Comparison of ENCODE assay signal across 13 mouse cellular contexts in genomic region chr3:37634648-37635047, GRCm38 (mm10). TPM values are rescaled to one million over a fixed set of nuclear protein-coding genes. Genes with fewer than 3 reads are reported as not detected.
DNase-seq lines count a peak whose midpoint lies in the region; ATAC-seq and TF ChIP-seq lines count a peak whose summit lies in the region.
"Had no signal": no experiment of that assay in that cellular context is flagged by ENCODE, and none has a peak within 500 bp of the region (broad histone marks: within the 10 kb centered on the region; RNA-seq: fewer than 3 reads in every experiment).

No protein-coding gene starts in this region.

- H3K9ac ChIP-seq in forebrain, embryonic 14.5 days (ENCODE audit: low read length) = no peak overlapping the region
- no peak overlapping the region for H3K9ac ChIP-seq in forebrain, embryonic 13.5 days
- no peak overlapping the region for H3K9ac ChIP-seq in liver, embryonic 14.5 days (replicated peaks)
- H3K9ac ChIP-seq in liver, embryonic 11.5 days (ENCODE audit: low read depth, low read length) = no peak overlapping the region
- H3K9ac ChIP-seq: neural tube, embryonic 13.5 days had no signal

- ATAC-seq in forebrain, embryonic 14.5 days = no peak
- ATAC-seq in forebrain, embryonic 13.5 days = no peak
- no peak for ATAC-seq in liver, embryonic 14.5 days (ENCODE audit: insufficient read depth)
- no peak for ATAC-seq in liver, embryonic 11.5 days (replicated peaks; ENCODE audit: low FRiP score)

- WGBS in forebrain, embryonic 14.5 days = 41% methylated on average over 4 of the region's 4 CpGs
- WGBS in forebrain, embryonic 13.5 days = 38% methylated on average over 4 of the region's 4 CpGs
- WGBS in liver, embryonic 14.5 days (ENCODE audit: insufficient replicate concordance) = 14% methylated on average over 4 of the region's 4 CpGs
- WGBS in liver, embryonic 11.5 days = 26% methylated on average over 4 of the region's 4 CpGs

- no peaks in the 10 kb centered on the region for H3K4me1 ChIP-seq in forebrain, embryonic 14.5 days (ENCODE audit: control insufficient read depth, insufficient read depth, low read length)
- H3K4me1 ChIP-seq in forebrain, embryonic 13.5 days = no peaks in the 10 kb centered on the region
- H3K4me1 ChIP-seq in liver, embryonic 14.5 days (replicated peaks; ENCODE audit: control insufficient read depth in 2 of 2, insufficient read depth in 2 of 2, low read length in 1 of 2) = no peaks in the 10 kb centered on the region
- H3K4me1 ChIP-seq in liver, embryonic 11.5 days (replicated peaks; ENCODE audit: control insufficient read depth, insufficient read depth, low read length) = no peaks in the 10 kb centered on the region; the same call in 1 of the 2 replicates
- no peaks in the 10 kb centered on the region for H3K4me1 ChIP-seq in E14TG2a.4 (replicated peaks; ENCODE audit: low read depth, low read length)

- no peaks in the 10 kb centered on the region for H3K27me3 ChIP-seq in forebrain, embryonic 14.5 days (replicated peaks; ENCODE audit: control insufficient read depth, insufficient read depth, low read length)
- no peaks in the 10 kb centered on the region for H3K27me3 ChIP-seq in forebrain, embryonic 13.5 days
- no peaks in the 10 kb centered on the region for H3K27me3 ChIP-seq in liver, embryonic 14.5 days (ENCODE audit: control insufficient read depth, insufficient read depth, low read length)
- no peaks in the 10 kb centered on the region for H3K27me3 ChIP-seq in liver, embryonic 11.5 days (replicated peaks; ENCODE audit: control insufficient read depth, insufficient read depth, low read length)
- peaks cover 9% of the 10 kb centered on the region; the same call in 1 of the 2 replicates for H3K27me3 ChIP-seq in E14TG2a.4 (ENCODE audit: insufficient read depth, low read length)

- peak; percentile 53 for TF ChIP-seq CTCF in liver, embryonic 14.5 days (IDR thresholded peaks at IDR 0.05; ENCODE audit: low read depth)
- peak; percentile 33 for TF ChIP-seq CTCF in E14TG2a.4 (conservative IDR thresholded peaks at IDR 0.05; ENCODE audit: low read length)

- TF ChIP-seq EP300 in liver, embryonic 14.5 days (IDR thresholded peaks at IDR 0.05; ENCODE audit: low read depth) = no peak

- H3K36me3 ChIP-seq in forebrain, embryonic 14.5 days (ENCODE audit: control insufficient read depth, insufficient read depth, low read length) = no peaks in the 10 kb centered on the region
- no peaks in the 10 kb centered on the region for H3K36me3 ChIP-seq in forebrain, embryonic 13.5 days (ENCODE audit: poor library complexity, severe bottlenecking)
- no peaks in the 10 kb centered on the region for H3K36me3 ChIP-seq in liver, embryonic 14.5 days (replicated peaks; ENCODE audit: control insufficient read depth, insufficient read depth, low read depth)
- no peaks in the 10 kb centered on the region for H3K36me3 ChIP-seq in liver, embryonic 11.5 days (ENCODE audit: control insufficient read depth, insufficient read depth, low read length)
- H3K36me3 ChIP-seq in E14TG2a.4 (ENCODE audit: insufficient read depth, low read length) = no peaks in the 10 kb centered on the region
- H3K36me3 ChIP-seq: G1E; neural tube, embryonic 13.5 days had no signal

- no peak overlapping the region for H3K4me2 ChIP-seq in forebrain, embryonic 14.5 days (ENCODE audit: low read length)
- no peak overlapping the region for H3K4me2 ChIP-seq in forebrain, embryonic 13.5 days
- H3K4me2 ChIP-seq in liver, embryonic 14.5 days (ENCODE audit: low read depth) = no peak overlapping the region
- H3K4me2 ChIP-seq in liver, embryonic 11.5 days = no peak overlapping the region
- H3K4me2 ChIP-seq: neural tube, embryonic 13.5 days had no signal

- H3K9me3 ChIP-seq in forebrain, embryonic 14.5 days (replicated peaks; ENCODE audit: control insufficient read depth, low read length) = no peaks in the 10 kb centered on the region
- no peaks in the 10 kb centered on the region for H3K9me3 ChIP-seq in forebrain, embryonic 13.5 days (replicated peaks)
- no peaks in the 10 kb centered on the region for H3K9me3 ChIP-seq in liver, embryonic 14.5 days (ENCODE audit: control insufficient read depth, low read length)
- H3K9me3 ChIP-seq in liver, embryonic 11.5 days (ENCODE audit: control insufficient read depth, low read length) = no peaks in the 10 kb centered on the region
- peaks cover 17% of the 10 kb centered on the region for H3K9me3 ChIP-seq in E14TG2a.4 (ENCODE audit: low read length)
- H3K9me3 ChIP-seq: G1E; neural tube, embryonic 13.5 days had no signal

- no peak overlapping the region for H3K4me3 ChIP-seq in forebrain, embryonic 14.5 days (ENCODE audit: low read depth, low read length)
- no peak overlapping the region for H3K4me3 ChIP-seq in forebrain, embryonic 13.5 days
- H3K4me3 ChIP-seq in liver, embryonic 14.5 days (ENCODE audit: insufficient read depth in 1 of 2, low read depth in 2 of 2, low read length in 2 of 2) = no peak overlapping the region
- H3K4me3 ChIP-seq in liver, embryonic 11.5 days (ENCODE audit: low read depth, low read length) = no peak overlapping the region
- no peak overlapping the region for H3K4me3 ChIP-seq in E14TG2a.4 (replicated peaks; ENCODE audit: low read length)
- H3K4me3 ChIP-seq: neural tube, embryonic 13.5 days had no signal

- DNase-seq in forebrain, embryonic 14.5 days (ENCODE audit: low spot score) = peak; percentile 53
- DNase-seq in liver, embryonic 14.5 days (ENCODE audit: low read depth in 3 of 3, low spot score in 3 of 3) = no peak
- DNase-seq in liver, embryonic 11.5 days (ENCODE audit: low spot score) = no peak
- DNase-seq in induced T-regulatory cell, adult 2 months (ENCODE audit: low read depth) = peak; percentile 72
- DNase-seq in adrenal gland, postnatal 25 days = no peak
- no peak for DNase-seq in layer of hippocampus, adult 11-12 months (ENCODE audit: low spot score)
- DNase-seq: cerebellum, adult 9-11 months; gastrocnemius, postnatal 14 days; kidney, postnatal 14 days had no signal

- H3K27ac ChIP-seq in forebrain, embryonic 14.5 days (ENCODE audit: low read depth, low read length) = no peak overlapping the region
- H3K27ac ChIP-seq in forebrain, embryonic 13.5 days = no peak overlapping the region
- H3K27ac ChIP-seq in liver, embryonic 14.5 days = no peak overlapping the region
- no peak overlapping the region for H3K27ac ChIP-seq in liver, embryonic 11.5 days (ENCODE audit: low read depth, low read length)
- H3K27ac ChIP-seq: neural tube, embryonic 13.5 days had no signal

RNA-seq across cellular contexts. Expression of gene Spry1, which starts 5.1 kb away (rescaled TPM):
- polyA plus RNA-seq in forebrain, embryonic 14.5 days (2014; fragmentation: Nextera tagmentation; extraction: Ambion mirVana) = 6.0 and 7.3 TPM in 2 replicates
- 6.1 and 9.8 TPM in 2 replicates for polyA plus RNA-seq in forebrain, embryonic 13.5 days (2015; fragmentation: Nextera tagmentation; extraction: Ambion mirVana)
- polyA plus RNA-seq in liver, embryonic 14.5 days (2012; rRNA removed) = 3.4 and 4.0 TPM in 2 replicates
- polyA plus RNA-seq in liver, embryonic 14.5 days (2014; fragmentation: Nextera tagmentation; extraction: Ambion mirVana) = 2.1 and 2.4 TPM in 2 replicates
- 6.2 and 8.0 TPM in 2 replicates for polyA plus RNA-seq in liver, embryonic 11.5 days (2014; fragmentation: Nextera tagmentation; extraction: Ambion mirVana)
- total RNA-seq in adrenal gland, postnatal 25 days (2021) = 19.8 and 20.7 TPM in 2 replicates

Comparison
In these comparisons a context has a peak if more than half of its experiments do, and no peak if none do; other contexts are left out.
1. DNase-seq: peak in forebrain, embryonic 14.5 days (single experiment) and induced T-regulatory cell, adult 2 months (single experiment); none in liver, embryonic 14.5 days (0 of 3), liver, embryonic 11.5 days (single experiment), adrenal gland, postnatal 25 days (single experiment) and layer of hippocampus, adult 11-12 months (single experiment).